Mouse (Mus musculus): Measurements from ENCODE around the gene Plce1.

GRCm38 (mm10) chr19:38582861-38583260 is 102.0 kb downstream of the Plce1 start:
- TF ChIP-seq EP300 (IDR thresholded peaks at IDR 0.05) (no peak), CTCF (IDR thresholded peaks at IDR 0.05) (no peak)

All from lung, postnatal 0 days (tissue).